Mouse (Mus musculus) MEL (cell line): ENCODE measurements around the gene Ovca2. TPM values are rescaled to one million over a fixed set of nuclear protein-coding genes. Genes with fewer than 3 reads are reported as not detected.

Source experiments
- DNase-seq: peaks from one replicate; pipeline ENCODE4 v3.0.0; 2011; ENCODE audit warnings: low read depth, low spot score
- H3K27ac ChIP-seq: 2 replicates; pipeline ENCODE4 v1.5.1; 2012; ENCODE audit warnings: low read depth, mild to moderate bottlenecking, control low read depth, low read length, moderate library complexity; ENCODE audit not compliant: control insufficient read depth
- H3K27me3 ChIP-seq, 2 experiments: fragments of 150-350 bp in 1 of 2; sonication (generic) in 1 of 2; 2 replicates each; pipeline ENCODE4 v1.6.1; 2012; ENCODE audit warnings: low read length in 2 of 2, mild to moderate bottlenecking in 2 of 2, improper control_type of control experiment in 1 of 2, moderate library complexity in 1 of 2; ENCODE audit not compliant: insufficient read depth in 2 of 2, control insufficient read depth in 1 of 2
- H3K36me3 ChIP-seq, 2 experiments: 2 replicates each; pipeline ENCODE4 v1.6.1; 2012 to 2014; ENCODE audit warnings: low read length in 2 of 2, improper control_type of control experiment in 1 of 2, inconsistent platforms in 1 of 2, mild to moderate bottlenecking in 1 of 2; ENCODE audit not compliant: insufficient read depth in 2 of 2, control insufficient read depth in 1 of 2
- H3K4me1 ChIP-seq, 2 experiments: fragments of 150-350 bp in 1 of 2; sonication (generic) in 1 of 2; 2 replicates each; pipeline ENCODE4 v1.6.1; 2012; ENCODE audit warnings: low read length in 2 of 2, improper control_type of control experiment in 1 of 2, mild to moderate bottlenecking in 1 of 2; ENCODE audit not compliant: insufficient read depth in 2 of 2, control insufficient read depth in 1 of 2
- H3K4me3 ChIP-seq, 2 experiments: fragments of 150-350 bp in 1 of 2; sonication (generic) in 1 of 2; 2 replicates each; pipeline ENCODE4 v1.5.1; 2012; ENCODE audit warnings: low read depth in 2 of 2, low read length in 2 of 2, mild to moderate bottlenecking in 2 of 2, moderate library complexity in 2 of 2, control low read depth in 1 of 2, improper control_type of control experiment in 1 of 2; ENCODE audit not compliant: control insufficient read depth in 1 of 2, insufficient read depth in 1 of 2
- H3K79me2 ChIP-seq: 2 replicates; pipeline ENCODE4 v1.6.1; 2012; ENCODE audit warnings: mild to moderate bottlenecking, low read length, moderate library complexity; ENCODE audit not compliant: control insufficient read depth, poor library complexity, insufficient read depth
- H3K9ac ChIP-seq: 2 replicates; pipeline ENCODE4 v1.6.1; 2012; ENCODE audit warnings: low read depth, mild to moderate bottlenecking, control low read depth, low read length, moderate library complexity; ENCODE audit not compliant: control insufficient read depth, poor library complexity, severe bottlenecking
- H3K9me3 ChIP-seq: fragments of 150-350 bp; sonication (generic); replicated peaks from 2 replicates; pipeline ENCODE4 v1.6.1; 2012; ENCODE audit warnings: mild to moderate bottlenecking, low read length, improper control_type of control experiment, moderate library complexity; ENCODE audit not compliant: insufficient read depth
- BHLHE40 ChIP-seq: IDR thresholded peaks from 2 replicates; pipeline ENCODE4 v1.6.1; 2012; ENCODE audit warnings: low read depth, mild to moderate bottlenecking, inconsistent platforms, low read length, improper control_type of control experiment, borderline replicate concordance
- CHD1 ChIP-seq: IDR thresholded peaks from 2 replicates; pipeline ENCODE4 v1.6.1; 2012; ENCODE audit warnings: low read depth, mild to moderate bottlenecking, inconsistent platforms, low read length, improper control_type of control experiment
- CHD2 ChIP-seq: IDR thresholded peaks from 2 replicates; pipeline ENCODE4 v1.6.1; 2011; ENCODE audit warnings: low read length, improper control_type of control experiment
- CTCF ChIP-seq, 3 experiments: IDR thresholded peaks in 2 of 3; conservative IDR thresholded peaks in 1 of 3; 2 replicates each; pipeline ENCODE4 v1.5.1; 2011 to 2012; ENCODE audit warnings: low read length in 3 of 3, low read depth in 2 of 3, mild to moderate bottlenecking in 2 of 3, improper control_type of control experiment in 1 of 3, inconsistent platforms in 1 of 3, mixed read lengths in 1 of 3, moderate library complexity in 1 of 3; ENCODE audit not compliant: control insufficient read depth in 1 of 3, insufficient read depth in 1 of 3, poor library complexity in 1 of 3, severe bottlenecking in 1 of 3
- E2F4 ChIP-seq: IDR thresholded peaks from 2 replicates; pipeline ENCODE4 v1.6.1; 2011; ENCODE audit warnings: low read depth, low read length, improper control_type of control experiment, borderline replicate concordance
- ELF1 ChIP-seq: IDR thresholded peaks from 2 replicates; pipeline ENCODE4 v1.6.1; 2014; ENCODE audit warnings: low read depth, mild to moderate bottlenecking, inconsistent platforms, low read length, improper control_type of control experiment, moderate library complexity
- GATA1 ChIP-seq: IDR thresholded peaks from 2 replicates; pipeline ENCODE4 v1.6.1; 2011; ENCODE audit warnings: low read depth, low read length, improper control_type of control experiment
- HCFC1 ChIP-seq: IDR thresholded peaks from 2 replicates; pipeline ENCODE4 v1.6.1; 2012; ENCODE audit warnings: low read depth, mild to moderate bottlenecking, inconsistent platforms, low read length, improper control_type of control experiment, moderate library complexity
- JUND ChIP-seq: IDR thresholded peaks from 2 replicates; pipeline ENCODE4 v1.6.1; 2011; ENCODE audit warnings: low read depth, mild to moderate bottlenecking, improper control_type of control experiment, low read length
- MEF2A ChIP-seq: IDR thresholded peaks from 2 replicates; pipeline ENCODE4 v1.6.1; 2014; ENCODE audit warnings: low read depth, mild to moderate bottlenecking, inconsistent platforms, low read length, improper control_type of control experiment; ENCODE audit not compliant: poor library complexity, insufficient replicate concordance, severe bottlenecking; ENCODE audit errors: extremely low read depth
- NELFE ChIP-seq: IDR thresholded peaks from 2 replicates; pipeline ENCODE4 v1.6.1; 2011; ENCODE audit warnings: low read depth, low read length, improper control_type of control experiment
- NRF1 ChIP-seq: IDR thresholded peaks from 2 replicates; pipeline ENCODE4 v1.6.1; 2014; ENCODE audit warnings: low read depth, mild to moderate bottlenecking, inconsistent platforms, low read length, improper control_type of control experiment, moderate library complexity; ENCODE audit not compliant: poor library complexity, insufficient read depth, severe bottlenecking
- POLR2AphosphoS2 ChIP-seq: IDR thresholded peaks from 2 replicates; pipeline ENCODE4 v1.6.1; 2011; ENCODE audit warnings: low read length, improper control_type of control experiment
- RAD21 ChIP-seq: IDR thresholded peaks from 2 replicates; pipeline ENCODE4 v1.6.1; 2011; ENCODE audit warnings: mild to moderate bottlenecking, low read depth, low read length, improper control_type of control experiment
- RCOR1 ChIP-seq: IDR thresholded peaks from 2 replicates; pipeline ENCODE4 v1.6.1; 2012; ENCODE audit warnings: low read depth, mild to moderate bottlenecking, inconsistent platforms, low read length, improper control_type of control experiment
- SIN3A ChIP-seq: IDR thresholded peaks from 2 replicates; pipeline ENCODE4 v1.6.1; 2012; ENCODE audit warnings: low read length, improper control_type of control experiment, inconsistent platforms
- SMC3 ChIP-seq: IDR thresholded peaks from 2 replicates; pipeline ENCODE4 v1.6.1; 2011; ENCODE audit warnings: low read depth, low read length, improper control_type of control experiment
- TBP ChIP-seq: IDR thresholded peaks from 2 replicates; pipeline ENCODE4 v1.8.0; 2011; ENCODE audit warnings: low read depth, low read length, improper control_type of control experiment
- UBTF ChIP-seq: IDR thresholded peaks from 2 replicates; pipeline ENCODE4 v1.6.1; 2012; ENCODE audit warnings: low read depth, mild to moderate bottlenecking, inconsistent platforms, low read length, improper control_type of control experiment, moderate library complexity, borderline replicate concordance; ENCODE audit not compliant: insufficient read depth
- USF1 ChIP-seq: IDR thresholded peaks from 2 replicates; pipeline ENCODE4 v1.6.1; 2014; ENCODE audit warnings: low read depth, mild to moderate bottlenecking, inconsistent platforms, low read length, improper control_type of control experiment, moderate library complexity
- polyA plus RNA-seq, 2 experiments: library from polyadenylated mRNA; stranded (reverse) in 1 of 2; unstranded in 1 of 2; fragments of >175 nt in 1 of 2; fragments of >200 nt in 1 of 2; gene quantifications; 2 replicates each; pipeline versions ENCODE4 v1.2.1 to v1.2.4; 2012; ENCODE audit warnings: low replicate concordance in 2 of 2, low read depth in 1 of 2; ENCODE audit not compliant: insufficient read length in 2 of 2, insufficient read depth in 1 of 2, missing spikeins in 1 of 2
- total RNA-seq: library from RNA; depleted of rRNA; stranded (reverse); fragments of 300-350 nt; gene quantifications from 2 replicates; pipeline ENCODE4 v1.2.3, GENCODE M21; 2012

Gene Ovca2
- total and polyA plus RNA-seq, 3 experiments, result 23.1 to 33.1 TPM; not detected in 1

DNA sequence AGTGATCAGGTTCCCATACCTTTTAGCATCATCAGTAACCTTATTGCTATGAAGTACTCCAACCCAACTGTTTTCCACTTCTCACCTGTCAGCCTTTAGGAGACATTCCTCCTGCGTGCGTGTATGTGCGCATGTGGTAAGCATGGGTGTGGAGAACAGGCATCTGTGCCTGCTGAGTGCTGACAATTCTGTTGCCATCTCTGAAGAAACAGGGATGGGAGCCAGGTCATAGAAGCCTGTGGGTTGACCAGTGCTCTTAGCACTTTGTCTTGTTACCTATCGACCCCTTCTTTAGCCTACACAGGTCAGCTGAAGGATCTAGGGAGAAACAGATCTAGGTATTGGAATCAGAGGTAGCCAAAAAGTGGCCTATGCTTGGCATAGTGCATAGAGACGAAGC, 45.2 kb downstream of the Ovca2 start:
- Histone ChIP-seq H3K27me3 (no peaks in the 10 kb centered on the region), H3K27ac (no peak overlapping the region), H3K4me3 (no peak overlapping the region), H3K9me3 (no peaks in the 10 kb centered on the region), H3K36me3 (peaks cover 2 to 5% of the 10 kb centered on the region in 2 experiments; a peak in 2 of 4 replicates), H3K4me1 (peaks cover 9 to 11% of the 10 kb centered on the region in 2 experiments; a peak in 3 of 4 replicates), H3K79me2 (no peaks in the 10 kb centered on the region), H3K9ac (no peak overlapping the region)
- no peak for TF ChIP-seq CHD2
- TF ChIP-seq HCFC1, result no peak
- no peak for TF ChIP-seq CTCF (IDR thresholded peaks at IDR 0.05 in 2 of 3, conservative IDR thresholded peaks at IDR 0.05 in 1 of 3; ENCODE audit: control insufficient read depth in 1 of 3, insufficient read depth in 1 of 3, low read depth in 2 of 3, low read length in 3 of 3, poor library complexity in 1 of 3, severe bottlenecking in 1 of 3)
- no peak for TF ChIP-seq NELFE
- TF ChIP-seq NRF1, result no peak
- TF ChIP-seq ELF1, result no peak
- no peak for DNase-seq

DNA sequence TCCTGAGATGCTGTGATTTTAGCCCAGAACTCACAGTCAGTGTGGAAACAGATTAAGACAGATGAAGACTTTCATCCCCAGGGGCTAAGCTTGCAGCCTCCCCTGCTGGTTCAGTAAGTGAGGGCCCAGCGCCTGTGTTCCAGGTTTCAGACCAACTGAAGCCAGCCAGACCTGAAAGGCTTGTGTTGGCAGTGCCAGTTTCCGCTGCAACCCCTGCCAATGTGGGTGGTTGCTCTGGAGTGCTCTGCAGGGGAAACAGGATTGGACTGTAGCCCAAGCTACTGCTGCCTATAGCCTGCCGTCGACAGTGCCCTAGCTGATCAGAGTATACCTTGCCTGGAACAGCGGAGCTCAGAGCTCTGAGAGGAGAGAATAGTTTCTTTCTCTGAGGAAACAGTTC, 46.4 kb downstream of the Ovca2 start:
- H3K4me3 ChIP-seq, result no peak overlapping the region
- no peak for DNase-seq
- TF ChIP-seq JUND (no peak), BHLHE40 (no peak), GATA1 (no peak), USF1 (no peak)
- H3K9ac ChIP-seq, result no peak overlapping the region
- H3K36me3 ChIP-seq, result peaks cover 2 to 3% of the 10 kb centered on the region in 2 experiments; a peak in 2 of 4 replicates
- no peak overlapping the region for H3K27ac ChIP-seq
- no peaks in the 10 kb centered on the region for H3K79me2 ChIP-seq
- no peaks in the 10 kb centered on the region for H3K27me3 ChIP-seq
- no peaks in the 10 kb centered on the region for H3K9me3 ChIP-seq
- H3K4me1 ChIP-seq, result peaks cover 7 to 8% of the 10 kb centered on the region in 2 experiments; a peak in 2 of 4 replicates

DNA sequence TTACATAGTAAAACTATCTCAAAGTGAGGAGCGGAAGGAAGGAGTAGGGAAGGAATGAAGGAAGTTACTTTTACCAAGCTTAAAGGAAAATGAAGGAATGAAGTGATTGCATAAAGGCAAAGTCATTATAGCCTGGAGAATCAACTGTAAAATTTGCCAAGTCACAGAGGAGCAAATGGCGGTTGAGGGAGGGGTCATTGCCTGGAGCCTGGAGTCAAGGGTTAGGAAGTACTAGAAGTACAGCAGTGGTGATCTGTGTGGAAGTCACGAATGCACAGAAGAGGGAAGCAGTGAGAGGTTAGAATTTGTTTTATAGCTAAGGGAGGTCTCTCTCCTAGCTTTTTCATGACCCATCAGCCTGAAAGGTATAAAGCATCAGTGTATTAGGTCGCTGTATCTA, 47.3 kb downstream of the Ovca2 start:
- Histone ChIP-seq H3K9ac (no peak overlapping the region), H3K27ac (no peak overlapping the region), H3K9me3 (no peaks in the 10 kb centered on the region), H3K4me3 (no peak overlapping the region), H3K4me1 (no peaks in the 10 kb centered on the region), H3K79me2 (no peaks in the 10 kb centered on the region), H3K27me3 (no peaks in the 10 kb centered on the region), H3K36me3 (peaks cover 0 to 3% of the 10 kb centered on the region in 2 experiments; a peak in 2 of 4 replicates)
- no peak for DNase-seq
- TF ChIP-seq SMC3, result no peak
- no peak for TF ChIP-seq BHLHE40
- no peak for TF ChIP-seq MEF2A
- no peak for TF ChIP-seq CTCF (IDR thresholded peaks at IDR 0.05 in 2 of 3, conservative IDR thresholded peaks at IDR 0.05 in 1 of 3; ENCODE audit: control insufficient read depth in 1 of 3, insufficient read depth in 1 of 3, low read depth in 2 of 3, low read length in 3 of 3, poor library complexity in 1 of 3, severe bottlenecking in 1 of 3)
- TF ChIP-seq CHD2, result no peak
- no peak for TF ChIP-seq RCOR1
- no peak for TF ChIP-seq UBTF
- TF ChIP-seq E2F4, result no peak
- TF ChIP-seq TBP, result no peak
- no peak for TF ChIP-seq ELF1
- TF ChIP-seq RAD21, result no peak
- no peak for TF ChIP-seq POLR2AphosphoS2
- TF ChIP-seq SIN3A, result no peak
- TF ChIP-seq CHD1, result no peak
